Mouse (Mus musculus) skeletal muscle tissue, postnatal 0 days (tissue): ENCODE results near the gene Hps6. TPM values are rescaled to one million over a fixed set of nuclear protein-coding genes. Genes with fewer than 3 reads are reported as not detected.

ENCODE experiments used
- polyA plus RNA-seq: library from polyadenylated mRNA; unstranded; fragments of >200 nt; fragmentation: Nextera tagmentation; extraction: Ambion mirVana; gene quantifications from 2 replicates; pipeline ENCODE4 v1.2.1, GENCODE M21; 2015

The Hps6 gene
- polyA plus RNA-seq, result 3.8 and 4.7 TPM in 2 replicates

DNA sequence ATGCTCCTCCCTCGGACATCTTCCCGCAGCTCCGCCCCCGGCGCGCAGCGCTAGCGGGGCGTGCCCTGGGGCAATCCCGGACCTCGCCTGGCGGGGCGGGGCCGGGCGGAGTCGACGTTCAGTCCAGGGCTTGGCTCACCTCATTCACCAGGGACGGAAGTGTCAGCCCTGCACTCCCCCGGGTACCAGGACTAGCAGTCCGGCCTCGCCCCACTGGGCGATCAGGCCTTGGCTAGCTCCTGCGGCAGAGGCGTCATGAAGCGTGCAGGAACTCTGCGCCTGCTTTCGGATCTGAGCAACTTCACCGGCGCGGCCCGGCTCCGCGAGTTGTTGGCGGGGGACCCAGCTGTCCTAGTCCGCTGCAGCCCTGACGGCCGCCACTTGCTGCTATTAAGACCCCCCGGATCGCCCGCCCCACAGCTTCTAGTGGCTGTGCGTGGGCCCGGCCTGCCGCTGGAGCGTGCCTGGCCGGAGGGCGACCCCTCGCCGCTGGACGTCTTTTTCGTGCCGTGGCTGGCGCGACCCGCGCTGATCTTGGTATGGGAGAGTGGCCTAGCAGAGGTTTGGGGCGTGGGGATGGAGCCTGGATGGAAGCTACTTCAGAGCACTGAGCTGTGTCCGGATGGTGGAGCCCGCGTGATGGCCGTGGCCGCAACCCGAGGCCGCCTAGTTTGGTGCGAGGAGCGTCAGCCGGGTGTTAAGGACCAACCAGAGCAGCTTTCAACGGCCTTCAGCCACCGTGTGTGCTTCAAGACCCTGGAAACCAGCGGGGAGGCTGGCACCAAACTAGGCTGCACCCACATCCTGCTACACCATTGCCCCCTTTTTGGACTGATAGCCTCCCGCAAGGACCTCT is at the start of gene Hps6:
Hps6 (plus strand) TSS at position 138 of the 856 bp plus-strand sequence.

DNA sequence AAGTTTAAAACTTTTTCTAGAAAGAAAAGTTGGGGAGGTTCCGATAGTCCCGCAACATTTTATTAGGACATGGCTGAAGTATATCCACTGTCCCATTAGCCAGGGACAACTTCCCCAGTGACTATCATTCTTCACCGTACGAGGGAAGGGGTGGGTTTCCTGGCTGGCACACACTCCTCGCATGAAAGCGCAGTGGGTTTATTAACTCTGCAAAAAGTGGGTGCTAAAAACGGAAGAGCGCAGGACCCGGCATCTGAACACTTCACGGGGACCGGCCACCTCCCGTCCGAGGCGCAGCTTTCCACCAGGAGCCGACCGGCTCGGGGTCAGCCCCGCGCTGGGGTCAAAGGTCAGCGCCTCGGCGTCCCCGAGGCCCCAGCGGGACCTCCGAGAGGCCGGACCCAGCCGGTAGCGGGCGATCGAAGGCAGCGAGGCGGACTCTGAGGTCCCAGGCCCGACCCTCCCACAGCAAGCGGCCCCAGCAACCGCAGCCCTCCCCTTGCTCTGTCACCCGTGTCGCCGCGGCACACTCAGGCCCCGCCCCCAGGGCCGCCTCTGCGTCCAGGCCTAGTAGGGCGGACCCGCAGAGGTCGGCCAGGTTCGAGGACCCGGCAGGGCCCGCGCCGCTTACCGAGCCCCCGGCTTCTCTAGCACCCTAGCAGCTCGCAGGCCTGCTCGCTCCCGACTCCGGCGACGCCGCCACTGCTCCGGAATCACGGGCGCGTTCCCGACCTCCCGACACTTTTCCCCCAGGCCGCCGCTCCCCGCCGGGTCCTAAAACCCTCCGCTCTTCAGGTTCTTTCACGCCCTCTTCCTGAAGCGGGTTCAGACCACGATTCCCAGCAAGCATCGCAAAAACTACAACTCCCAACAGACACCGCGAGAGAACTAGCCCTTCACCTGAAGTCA is 5.3 kb upstream of the Hps6 start, which contains the start of gene Armh3:
Armh3 (minus strand) TSS at position 704 of the 909 bp plus-strand sequence.

DNA sequence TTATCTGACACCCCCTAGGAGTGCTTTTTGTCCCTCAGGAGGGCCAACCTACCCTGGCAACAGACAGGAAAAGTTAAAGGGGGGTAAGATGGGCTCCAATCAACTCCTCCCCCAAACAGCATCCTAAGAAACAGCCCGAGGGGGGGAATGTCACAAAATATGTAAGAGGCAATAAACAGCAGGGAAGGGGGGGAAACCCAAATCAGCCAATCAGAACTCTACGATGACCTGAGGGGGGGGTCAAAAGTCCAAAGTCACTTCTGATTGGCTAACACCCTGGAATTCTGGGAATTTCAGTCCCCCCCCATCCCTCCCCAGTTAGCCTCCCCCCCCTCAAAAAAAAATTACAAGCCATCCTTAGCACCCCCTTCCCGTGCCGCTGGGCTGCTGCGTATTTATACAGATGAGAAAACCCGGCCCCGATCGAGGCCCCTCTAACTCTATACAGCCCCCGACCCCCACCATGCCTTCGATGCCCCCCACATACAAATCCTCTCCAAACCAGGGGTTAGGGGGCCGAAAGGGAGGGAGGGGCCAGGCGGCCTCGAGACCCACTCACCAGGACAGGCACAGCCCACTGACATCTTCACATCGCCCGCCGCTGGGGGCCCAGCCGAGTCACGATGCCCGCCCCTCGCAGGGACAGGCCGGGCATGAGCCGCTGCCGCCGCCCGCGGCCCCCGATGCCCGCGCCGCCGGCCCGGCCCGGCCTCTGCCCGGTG is 41.1 kb downstream of the Hps6 start, which contains the start of gene Pprc1:
Pprc1 (plus strand) TSS at position 616 of the 722 bp plus-strand sequence.

GRCm38 (mm10) chr19:46044993-46045695 is 41.8 kb downstream of the Hps6 start, which contains the start of gene Ldb1:
Gene Ldb1 (minus strand): TSS chr19:46045214.

Other genes starting within 250 kb of the Hps6 start
- 17.5 and 20.8 TPM in 2 replicates for gene Mgea5, start 219.7 kb upstream of the Hps6 start, polyA plus RNA-seq
- gene Kcnip2, start 187.4 kb upstream of the Hps6 start, polyA plus RNA-seq, result 0.19 and 0.22 TPM in 2 replicates
- gene Armh3, start 5.0 kb upstream of the Hps6 start, polyA plus RNA-seq, result 7.6 and 8.4 TPM in 2 replicates
- gene Pprc1, start 41.4 kb downstream of the Hps6 start, polyA plus RNA-seq, result 9.8 and 9.9 TPM in 2 replicates
- gene Ldb1, start 41.7 kb downstream of the Hps6 start, polyA plus RNA-seq, result 47.4 and 50.2 TPM in 2 replicates
- gene Nolc1, start 72.4 kb downstream of the Hps6 start, polyA plus RNA-seq, result 27.0 and 32.1 TPM in 2 replicates
- gene Elovl3, start 128.4 kb downstream of the Hps6 start, polyA plus RNA-seq, result 1.9 and 2.9 TPM in 2 replicates
- gene Pitx3, start 144.8 kb downstream of the Hps6 start, polyA plus RNA-seq, result 29.3 and 30.5 TPM in 2 replicates
- gene Gbf1, start 149.0 kb downstream of the Hps6 start, polyA plus RNA-seq, result 33.6 and 34.4 TPM in 2 replicates